24 mouse cellular contexts compared by ENCODE assay signal in the genomic region with DNA sequence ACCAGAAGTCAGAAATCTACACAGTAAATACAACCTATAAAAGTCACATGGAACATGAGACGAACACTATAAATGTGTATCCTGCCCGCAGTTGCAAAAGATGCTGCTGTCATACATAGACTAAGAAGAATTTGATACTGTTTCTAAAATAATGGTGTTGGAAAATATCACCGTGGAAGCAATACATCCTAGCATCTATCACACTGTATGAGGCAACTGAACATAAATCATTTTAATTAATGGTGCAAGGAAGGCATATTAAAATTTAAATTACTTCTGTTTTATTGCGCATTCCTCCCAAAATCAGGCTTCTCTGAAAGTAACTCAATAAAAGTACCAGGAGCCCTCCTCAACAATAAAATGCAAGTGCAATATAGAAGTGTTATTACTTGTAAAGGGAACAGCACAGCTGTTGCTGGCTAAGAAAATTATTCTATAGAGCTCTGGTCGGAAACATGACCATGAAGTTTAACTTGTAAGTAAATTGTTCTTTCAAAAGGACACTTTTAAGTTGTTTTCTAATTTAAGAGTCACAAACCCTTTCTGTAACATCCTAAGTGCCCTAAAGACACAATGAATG.
"Had no signal": no experiment of that assay in that cellular context is flagged by ENCODE, and none has a peak within 500 bp of the region (broad histone marks: within the 10 kb centered on the region; RNA-seq: fewer than 3 reads in every experiment).

No protein-coding gene starts in this region.

- ATAC-seq: hindbrain, embryonic 16.5 days; inflammation-experienced regulatory T-cells, adult 6 months; intestine, embryonic 15.5 days; intestine, postnatal 0 days had no signal

- H3K36me3 ChIP-seq: hindbrain, embryonic 12.5 days; intestine, embryonic 15.5 days; liver, embryonic 13.5 days; liver, embryonic 15.5 days had no signal

- H3K9me3 ChIP-seq: heart, embryonic 10.5 days; heart, embryonic 12.5 days; hindbrain, embryonic 10.5 days; hindbrain, embryonic 12.5 days; intestine, embryonic 15.5 days; liver, embryonic 13.5 days; liver, embryonic 15.5 days had no signal

- H3K4me2 ChIP-seq: heart, embryonic 12.5 days; hindbrain, embryonic 12.5 days; hindbrain, embryonic 14.5 days; intestine, embryonic 15.5 days; liver, embryonic 13.5 days; liver, embryonic 15.5 days had no signal

- H3K27me3 ChIP-seq: heart, embryonic 12.5 days; hindbrain, embryonic 12.5 days; intestine, embryonic 15.5 days; liver, embryonic 13.5 days; liver, embryonic 15.5 days had no signal

- H3K4me1 ChIP-seq: heart, embryonic 10.5 days; heart, embryonic 12.5 days; hindbrain, embryonic 10.5 days; hindbrain, embryonic 12.5 days; intestine, embryonic 15.5 days; liver, embryonic 13.5 days; liver, embryonic 15.5 days had no signal

- DNase-seq: gastrocnemius, adult 2 months; gastrocnemius, postnatal 10 days; gastrocnemius, postnatal 25 days; heart, adult 18-20 months; heart, postnatal 10 days; heart, postnatal 4 days; kidney, adult 18-20 months; kidney, adult 8-10 months; kidney, postnatal 10 days; kidney, postnatal 25 days; kidney, postnatal 4 days; liver, embryonic 13.5 days had no signal

- H3K9ac ChIP-seq: heart, embryonic 12.5 days; hindbrain, embryonic 12.5 days; hindbrain, embryonic 14.5 days; intestine, embryonic 15.5 days; liver, embryonic 13.5 days; liver, embryonic 15.5 days had no signal

- H3K27ac ChIP-seq: gastrocnemius, adult 2 months; heart, embryonic 10.5 days; hindbrain, embryonic 10.5 days; hindbrain, embryonic 12.5 days; hindbrain, embryonic 14.5 days; intestine, embryonic 15.5 days; layer of hippocampus, adult 2 months; left cerebral cortex, adult 2 months; liver, embryonic 13.5 days; liver, embryonic 15.5 days had no signal

- H3K4me3 ChIP-seq: heart, embryonic 10.5 days; heart, embryonic 12.5 days; hindbrain, embryonic 10.5 days; hindbrain, embryonic 12.5 days; intestine, embryonic 15.5 days; layer of hippocampus, adult 2 months; left cerebral cortex, adult 2 months; liver, embryonic 13.5 days; liver, embryonic 15.5 days had no signal
